ENCODE assay signal across 12 mouse cellular contexts in the genomic region with DNA sequence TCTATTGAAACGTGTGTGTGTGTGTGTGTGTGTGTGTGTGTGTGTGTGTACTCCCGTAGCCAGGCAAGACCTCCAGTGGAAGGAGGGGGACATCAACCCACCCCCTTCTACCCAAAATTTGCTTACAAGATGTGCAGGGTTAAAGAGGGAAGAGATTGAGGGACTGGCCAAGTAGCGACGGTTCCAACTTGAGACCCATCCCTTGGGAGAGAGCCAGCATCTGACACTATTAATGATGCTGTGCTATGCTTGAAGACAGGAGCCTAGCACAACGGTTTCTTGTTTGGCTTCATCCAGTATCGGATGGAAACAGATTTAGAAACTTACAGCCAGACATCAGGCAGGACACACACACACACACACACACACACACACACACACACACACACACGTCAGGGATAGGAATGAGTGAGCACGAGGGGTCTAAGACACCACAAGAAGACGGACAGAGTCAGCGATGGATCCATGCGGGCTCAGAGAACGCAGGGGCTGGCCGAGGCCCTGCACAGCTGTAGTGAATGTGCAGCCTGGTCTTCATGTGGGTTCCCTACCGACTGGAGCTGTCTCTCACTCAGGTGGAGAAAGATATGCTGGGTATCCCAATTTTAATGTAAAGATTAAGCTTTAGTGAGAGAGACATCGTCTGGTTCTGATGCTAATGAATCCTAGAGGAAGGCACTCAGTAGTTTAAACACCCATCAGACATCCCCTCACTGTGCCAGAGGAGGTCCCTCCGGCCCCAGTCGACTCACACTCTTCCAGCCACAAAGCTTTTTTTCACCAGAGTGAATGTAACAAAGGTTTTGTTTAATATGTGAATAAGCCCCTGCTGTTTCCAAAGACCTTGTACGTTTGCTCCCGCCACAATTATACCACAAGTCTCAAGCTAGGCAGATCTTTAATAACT. TPM values are rescaled to one million over a fixed set of nuclear protein-coding genes. Genes with fewer than 3 reads are reported as not detected.
DNase-seq lines count a peak whose midpoint lies in the region; ATAC-seq lines count a peak whose summit lies in the region.
"Had no signal": no experiment of that assay in that cellular context is flagged by ENCODE, and none has a peak within 500 bp of the region (broad histone marks: within the 10 kb centered on the region; RNA-seq: fewer than 3 reads in every experiment).

No protein-coding gene starts in this region.

- H3K9ac ChIP-seq in neural tube, embryonic 13.5 days = no peak overlapping the region
- H3K9ac ChIP-seq in forebrain, embryonic 15.5 days (replicated peaks) = no peak overlapping the region
- no peak overlapping the region for H3K9ac ChIP-seq in midbrain, embryonic 11.5 days (ENCODE audit: low read length)

- DNase-seq in neural tube, embryonic 10.5 days (ENCODE audit: extremely low spot score, low spot score) = no peak
- DNase-seq in midbrain, embryonic 11.5 days (ENCODE audit: low spot score, missing footprints) = peak; percentile 86
- no peak for DNase-seq in adrenal gland, adult 2 months
- no peak for DNase-seq in spleen, postnatal 4 days (ENCODE audit: low spot score in 2 of 2)
- no peak for DNase-seq in cerebellum, postnatal 25 days
- DNase-seq: cerebellum, adult 2 months; kidney, adult 8-10 months; left cerebral cortex, postnatal 4 days; lung, adult 2 months had no signal

- H3K27me3 ChIP-seq in neural tube, embryonic 13.5 days = no peaks in the 10 kb centered on the region
- H3K27me3 ChIP-seq in forebrain, embryonic 15.5 days = no peaks in the 10 kb centered on the region
- no peaks in the 10 kb centered on the region for H3K27me3 ChIP-seq in midbrain, embryonic 11.5 days (ENCODE audit: control insufficient read depth, insufficient read depth, low read length)
- H3K27me3 ChIP-seq: CH12.LX had no signal

- H3K36me3 ChIP-seq in neural tube, embryonic 13.5 days = no peaks in the 10 kb centered on the region
- H3K36me3 ChIP-seq in forebrain, embryonic 15.5 days = no peaks in the 10 kb centered on the region
- no peaks in the 10 kb centered on the region for H3K36me3 ChIP-seq in midbrain, embryonic 11.5 days (ENCODE audit: control insufficient read depth, insufficient read depth, low read length)

- peaks cover 24% of the 10 kb centered on the region for H3K4me1 ChIP-seq in neural tube, embryonic 13.5 days (replicated peaks)
- peaks cover 11% of the 10 kb centered on the region for H3K4me1 ChIP-seq in forebrain, embryonic 15.5 days
- H3K4me1 ChIP-seq in midbrain, embryonic 11.5 days (ENCODE audit: control insufficient read depth, insufficient read depth, low read length) = peaks cover 15% of the 10 kb centered on the region

- no peak overlapping the region for H3K4me3 ChIP-seq in neural tube, embryonic 13.5 days
- no peak overlapping the region for H3K4me3 ChIP-seq in forebrain, embryonic 15.5 days
- no peak overlapping the region for H3K4me3 ChIP-seq in midbrain, embryonic 11.5 days (ENCODE audit: low read depth, low read length)

- peak; percentile 63 for ATAC-seq in neural tube, embryonic 13.5 days (ENCODE audit: low read depth)
- ATAC-seq in forebrain, embryonic 15.5 days (replicated peaks) = no peak; the same call in 1 of the 2 replicates
- peak; percentile 49; the same call in 1 of the 2 replicates for ATAC-seq in midbrain, embryonic 11.5 days (ENCODE audit: low FRiP score)

- no peak overlapping the region for H3K27ac ChIP-seq in neural tube, embryonic 13.5 days (replicated peaks)
- H3K27ac ChIP-seq in forebrain, embryonic 15.5 days (replicated peaks) = peak overlapping the region; percentile 48; the same call in 1 of the 2 replicates
- peak overlapping the region; percentile 14; the same call in 1 of the 2 replicates for H3K27ac ChIP-seq in midbrain, embryonic 11.5 days (ENCODE audit: low read depth, low read length)

- 49% methylated on average over 19 of the region's 19 CpGs for WGBS in neural tube, embryonic 13.5 days
- WGBS in forebrain, embryonic 15.5 days = 36% methylated on average over 19 of the region's 19 CpGs
- 56% methylated on average over 19 of the region's 19 CpGs for WGBS in midbrain, embryonic 11.5 days

- no peaks in the 10 kb centered on the region for H3K9me3 ChIP-seq in neural tube, embryonic 13.5 days
- H3K9me3 ChIP-seq in forebrain, embryonic 15.5 days = no peaks in the 10 kb centered on the region
- H3K9me3 ChIP-seq in midbrain, embryonic 11.5 days (ENCODE audit: control insufficient read depth, low read length) = no peaks in the 10 kb centered on the region

- H3K4me2 ChIP-seq in neural tube, embryonic 13.5 days = no peak overlapping the region
- no peak overlapping the region for H3K4me2 ChIP-seq in forebrain, embryonic 15.5 days (replicated peaks)
- no peak overlapping the region for H3K4me2 ChIP-seq in midbrain, embryonic 11.5 days

RNA-seq across cellular contexts. Expression of gene Laptm4a, which starts 22.3 kb away (rescaled TPM):
- 235 and 251 TPM in 2 replicates for polyA plus RNA-seq in neural tube, embryonic 13.5 days (2015; fragmentation: Nextera tagmentation; extraction: Ambion mirVana)
- polyA plus RNA-seq in forebrain, embryonic 15.5 days (2015; fragmentation: Nextera tagmentation; extraction: Ambion mirVana) = 258 and 292 TPM in 2 replicates
- 171 and 173 TPM in 2 replicates for polyA plus RNA-seq in midbrain, embryonic 11.5 days (2014; fragmentation: Nextera tagmentation; extraction: Ambion mirVana)
- total RNA-seq in adrenal gland, adult 2 months (2021) = 100 to 1,000 TPM; 500 to 622 TPM
- polyA plus RNA-seq in adrenal gland, adult 2 months (2012; rRNA removed) = 243 and 281 TPM in 2 replicates

RNA-seq across cellular contexts. Expression of gene Matn3, which starts 48.6 kb away (rescaled TPM):
- 1.4 and 1.9 TPM in 2 replicates for polyA plus RNA-seq in neural tube, embryonic 13.5 days (2015; fragmentation: Nextera tagmentation; extraction: Ambion mirVana)
- polyA plus RNA-seq in forebrain, embryonic 15.5 days (2015; fragmentation: Nextera tagmentation; extraction: Ambion mirVana) = 0.08 and 0.10 TPM in 2 replicates
- polyA plus RNA-seq in midbrain, embryonic 11.5 days (2014; fragmentation: Nextera tagmentation; extraction: Ambion mirVana) = 1.3 and 1.4 TPM in 2 replicates
- total RNA-seq in adrenal gland, adult 2 months (2021) = not detected
- polyA plus RNA-seq in adrenal gland, adult 2 months (2012; rRNA removed) = not detected in 2 replicates
- total RNA-seq: CH12.LX had no signal
- polyA plus RNA-seq: cerebellum, adult 2 months had no signal
